Mouse (Mus musculus): ENCODE results near the gene Rell1. TPM values are rescaled to one million over a fixed set of nuclear protein-coding genes. Genes with fewer than 3 reads are reported as not detected.
"Not testable (repeated sequence)": the region's sequence is repeated elsewhere in the genome, so short reads cannot be mapped to it uniquely, and the experiment has no call there.

Rell1 gene
- total RNA-seq, 2 experiments from 2014 or later, result 45.3 to 64.4 TPM

DNA sequence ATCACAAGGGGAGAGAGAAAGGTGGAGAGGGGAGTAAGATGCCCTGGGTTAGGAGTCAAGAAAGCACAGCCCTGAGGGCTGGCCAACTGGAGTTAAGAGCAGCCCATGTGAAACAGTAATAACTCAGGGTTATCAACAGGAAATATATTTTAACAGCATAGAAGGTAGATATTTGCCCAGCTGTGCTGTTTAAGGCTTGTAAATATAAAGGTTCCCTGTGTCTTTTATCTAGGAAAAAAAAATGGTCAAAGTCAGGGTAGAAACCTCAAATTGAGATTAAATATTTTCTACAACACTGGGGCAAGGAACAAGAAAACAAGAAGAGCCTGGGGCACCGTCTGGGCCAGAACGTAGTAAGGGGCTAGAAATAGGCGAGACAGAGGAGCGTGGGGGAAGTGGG is 61.2 kb downstream of the Rell1 start:
- ATAC-seq (replicated peaks; ENCODE audit: low FRiP score, poor library complexity, severe bottlenecking), result no peak

DNA sequence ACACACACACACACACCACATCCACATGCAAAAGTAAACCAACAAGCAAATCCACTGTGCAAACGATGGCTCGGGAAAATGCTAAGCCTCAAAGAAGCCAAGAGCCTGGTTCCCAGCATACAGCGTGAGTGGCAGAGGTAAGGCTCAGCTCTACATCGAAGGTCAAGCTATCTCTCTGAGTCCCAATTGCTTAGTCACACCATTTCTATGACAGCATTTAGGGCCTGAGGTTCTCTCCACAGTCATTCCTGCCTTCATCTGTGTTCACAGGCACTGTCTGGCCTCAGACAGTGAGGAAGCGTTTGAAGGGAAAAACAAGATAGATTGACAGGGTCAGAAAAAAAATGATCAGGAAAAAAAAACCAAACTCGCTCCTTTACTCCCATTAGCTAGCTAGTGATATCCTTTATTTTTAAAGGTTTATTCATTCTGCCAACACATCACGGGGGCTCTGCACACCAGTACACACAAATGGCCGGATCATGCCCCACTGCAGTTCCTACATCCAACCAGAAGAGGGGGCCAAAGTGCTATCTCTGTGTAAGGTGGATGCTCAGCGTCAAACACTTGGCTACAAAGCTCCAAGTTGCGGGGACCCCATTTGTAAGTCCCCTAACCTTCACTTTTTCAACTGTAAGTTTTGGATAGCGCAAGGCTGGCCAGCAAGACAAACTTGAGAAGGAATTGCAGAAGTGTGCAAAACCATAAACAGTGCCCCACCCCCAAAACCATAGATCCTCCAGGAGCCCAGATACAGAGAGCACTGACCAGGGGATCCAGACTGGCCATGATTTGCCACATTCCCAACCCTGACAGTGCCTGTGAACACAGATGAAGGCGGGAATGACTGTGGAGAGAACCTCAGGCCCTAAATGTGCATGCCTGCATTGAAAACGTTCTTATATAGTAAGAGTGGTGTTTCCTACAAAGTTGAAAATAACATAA is 62.3 kb downstream of the Rell1 start:
- ATAC-seq (replicated peaks; ENCODE audit: low FRiP score, poor library complexity, severe bottlenecking), result peak; percentile 90

DNA sequence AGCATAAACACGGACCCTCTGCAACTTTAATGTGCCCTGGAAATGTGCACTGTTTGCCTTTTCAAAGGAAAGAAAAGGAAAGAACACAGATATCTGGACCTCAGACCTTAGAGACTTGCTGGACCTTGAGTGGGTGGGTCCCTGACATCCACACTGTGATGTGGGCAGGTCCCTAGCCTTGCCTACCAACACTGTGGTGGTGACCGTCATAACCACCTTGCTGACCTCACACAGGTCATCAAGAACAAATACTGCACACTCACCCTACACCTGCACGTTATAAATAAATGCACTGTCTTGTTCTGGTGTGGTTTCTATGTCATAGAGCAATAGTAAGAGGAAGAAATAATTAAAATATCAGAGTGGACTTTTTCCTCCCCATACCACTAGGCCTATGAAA is 65.4 kb downstream of the Rell1 start:
- no peak for ATAC-seq (replicated peaks; ENCODE audit: low FRiP score, poor library complexity, severe bottlenecking)

- no peak for ATAC-seq (replicated peaks; ENCODE audit: low FRiP score, poor library complexity, severe bottlenecking)
Observed at GRCm38 (mm10) chr5:63897820-63898110, 70.9 kb downstream of the Rell1 start.

DNA sequence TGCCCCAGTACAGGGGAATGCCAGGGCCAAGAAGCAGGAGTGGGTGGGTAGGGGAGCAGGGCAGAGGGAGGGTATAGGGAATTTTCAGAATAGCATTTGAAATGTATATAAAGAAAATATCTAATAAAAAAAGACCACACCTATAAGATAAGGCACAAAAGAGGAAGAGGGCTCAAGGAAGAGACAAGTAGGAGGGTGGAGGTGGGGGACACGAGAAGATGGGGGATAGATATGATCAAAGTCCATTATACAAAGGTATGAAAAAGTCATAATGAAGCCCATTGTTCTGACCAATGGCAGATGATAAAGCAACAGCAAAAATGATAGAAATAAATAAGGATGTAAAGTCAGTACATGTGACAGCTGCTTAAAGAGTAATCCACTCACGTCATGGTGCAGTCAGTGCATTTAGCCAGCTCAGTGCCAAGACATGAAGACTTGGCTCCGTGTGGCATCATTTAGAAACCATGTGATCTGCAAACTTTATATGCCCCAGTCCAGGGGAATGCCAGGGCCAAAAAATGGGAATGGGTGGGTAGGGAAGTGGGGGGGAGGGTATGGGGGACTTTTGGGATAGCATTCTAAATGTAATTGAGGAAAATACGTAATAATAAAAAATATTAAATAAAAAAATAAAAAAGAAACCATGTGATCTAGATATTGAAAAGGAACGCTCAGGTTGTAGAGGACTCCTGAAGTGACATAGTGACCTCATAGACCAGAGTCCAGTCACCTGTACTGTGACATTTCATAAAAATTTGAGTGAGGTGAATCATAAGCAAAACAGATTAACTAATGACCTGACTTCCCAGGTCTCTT is 71.5 kb downstream of the Rell1 start:
- not testable (repeated sequence) for ATAC-seq (replicated peaks; ENCODE audit: low FRiP score, poor library complexity, severe bottlenecking)

- no peak for ATAC-seq (replicated peaks; ENCODE audit: low FRiP score, poor library complexity, severe bottlenecking)
Observed at GRCm38 (mm10) chr5:63891912-63892311, 76.8 kb downstream of the Rell1 start.

DNA sequence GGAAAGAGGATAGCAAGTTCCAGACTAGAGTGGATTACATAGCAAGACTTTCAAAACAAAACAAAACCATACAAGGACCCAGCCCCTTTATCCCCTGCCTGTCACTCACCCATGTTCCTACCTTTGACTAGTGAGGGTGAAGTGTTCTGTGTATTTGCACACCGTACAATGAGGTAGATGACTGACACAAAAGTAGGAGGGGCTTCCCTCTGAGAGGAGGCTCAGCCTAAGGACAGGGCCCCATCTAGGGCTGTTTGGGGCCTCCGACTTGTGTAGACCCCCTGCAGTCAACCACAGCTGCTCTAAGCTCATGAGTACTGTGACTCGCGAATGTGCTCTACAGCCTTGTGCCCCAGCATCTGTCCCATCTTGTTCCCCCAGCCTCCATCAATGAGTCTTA is 77.5 kb downstream of the Rell1 start:
- no peak for ATAC-seq (replicated peaks; ENCODE audit: low FRiP score, poor library complexity, severe bottlenecking)

DNA sequence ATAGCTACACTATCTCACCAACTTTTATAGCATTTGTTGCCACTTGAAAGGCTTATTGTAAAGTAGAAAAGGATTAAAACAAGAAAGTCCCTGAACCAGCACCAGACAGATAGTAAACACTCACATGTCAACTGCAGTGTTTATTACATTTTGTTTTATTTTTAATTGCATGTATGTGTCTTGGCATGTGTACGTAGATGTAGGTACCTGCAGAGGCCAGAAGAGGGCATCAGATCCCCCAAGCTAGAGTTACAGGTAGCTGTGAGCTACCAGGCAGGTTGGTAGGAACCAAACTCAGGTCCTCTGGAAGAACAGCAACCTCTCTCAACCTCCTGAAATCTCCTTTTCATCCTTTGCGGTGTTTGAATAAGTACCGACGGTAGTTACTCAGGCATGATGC is 81.6 kb downstream of the Rell1 start:
- ATAC-seq (replicated peaks; ENCODE audit: low FRiP score, poor library complexity, severe bottlenecking), result no peak

- no peak for ATAC-seq (replicated peaks; ENCODE audit: low FRiP score, poor library complexity, severe bottlenecking)
Observed at GRCm38 (mm10) chr5:63886709-63887108, 82.0 kb downstream of the Rell1 start.

DNA sequence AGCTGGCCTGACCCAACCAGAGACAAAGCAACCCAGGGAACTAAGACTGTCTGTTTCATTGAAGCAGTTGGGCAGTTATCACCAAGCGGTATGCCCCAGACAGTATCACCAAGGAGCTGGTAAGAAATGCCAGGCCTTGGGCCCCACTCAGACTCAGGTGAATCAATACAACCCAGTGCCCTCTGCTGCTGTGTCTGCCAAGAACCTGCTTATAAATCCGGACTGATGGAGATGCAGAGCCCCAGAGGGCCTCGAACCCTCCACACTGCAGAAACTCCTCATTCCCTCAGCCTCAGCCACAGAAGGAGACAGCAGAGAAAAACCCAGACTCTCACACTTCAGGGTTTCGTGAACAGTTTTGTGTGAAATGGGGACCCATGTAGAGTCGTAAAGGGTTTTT is 82.4 kb downstream of the Rell1 start:
- no peak for ATAC-seq (replicated peaks; ENCODE audit: low FRiP score, poor library complexity, severe bottlenecking)

- ATAC-seq (replicated peaks; ENCODE audit: low FRiP score, poor library complexity, severe bottlenecking), result no peak
Observed at GRCm38 (mm10) chr5:63879026-63879425, 89.7 kb downstream of the Rell1 start.

DNA sequence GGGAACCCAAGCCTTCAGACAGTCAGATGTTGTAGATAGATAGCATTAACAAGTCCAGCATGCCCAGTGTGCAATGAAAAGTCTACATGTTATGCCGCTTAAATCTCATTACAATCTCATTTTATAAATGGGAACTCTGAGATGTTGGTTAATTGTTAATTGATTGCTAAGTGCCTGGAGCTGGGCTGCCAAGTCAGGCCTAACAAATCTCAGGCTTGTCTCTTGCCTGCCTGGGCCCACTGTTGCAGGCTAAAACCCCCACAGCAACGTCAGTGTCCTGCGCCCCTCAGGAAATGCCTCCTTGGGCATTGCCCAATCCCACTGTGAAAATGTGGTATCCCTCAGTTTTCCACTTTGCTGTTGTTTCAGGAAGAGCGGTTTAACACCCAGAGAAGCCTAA is 92.6 kb downstream of the Rell1 start:
- no peak for ATAC-seq (replicated peaks; ENCODE audit: low FRiP score, poor library complexity, severe bottlenecking)

- no peak for ATAC-seq (replicated peaks; ENCODE audit: low FRiP score, poor library complexity, severe bottlenecking)
Observed at GRCm38 (mm10) chr5:63874880-63875279, 93.8 kb downstream of the Rell1 start.

- no peak for ATAC-seq (replicated peaks; ENCODE audit: low FRiP score, poor library complexity, severe bottlenecking)
Observed at GRCm38 (mm10) chr5:63872176-63872932, 96.3 kb downstream of the Rell1 start.

DNA sequence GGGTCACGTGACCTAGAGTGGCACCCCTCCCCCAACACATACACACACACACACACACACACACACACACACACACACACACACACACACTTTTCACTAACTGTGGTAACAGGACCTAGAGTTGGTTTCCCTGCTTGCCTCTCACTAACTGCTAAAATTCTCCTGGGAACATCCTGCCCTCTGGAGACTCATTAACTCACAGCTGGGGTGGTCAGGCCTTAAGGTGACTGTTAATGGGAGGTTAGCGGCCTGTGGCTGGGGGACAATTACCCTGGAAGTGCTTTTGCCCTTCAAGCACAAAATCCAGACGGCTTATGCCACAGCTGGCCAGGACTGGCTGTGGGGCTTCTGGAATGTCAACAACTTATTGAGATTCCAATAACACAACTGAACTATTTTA is 101.3 kb downstream of the Rell1 start:
- no peak for ATAC-seq (replicated peaks; ENCODE audit: low FRiP score, poor library complexity, severe bottlenecking)

- ATAC-seq (replicated peaks; ENCODE audit: low FRiP score, poor library complexity, severe bottlenecking), result no peak
Observed at GRCm38 (mm10) chr5:63858901-63859300, 109.8 kb downstream of the Rell1 start.
